Mouse (Mus musculus) small intestine, adult 2 months (tissue): ENCODE measurements around the gene Runx1. TPM values are rescaled to one million over a fixed set of nuclear protein-coding genes. Genes with fewer than 3 reads are reported as not detected.
A peak's percentile ranks its signal among the peaks of the same experiment; 100 is the strongest.

ENCODE experiments used
- H3K27ac ChIP-seq: fragments of 200-500 bp; 2 replicates; pipeline ENCODE4 v1.5.1; 2012; ENCODE audit warnings: low read depth, low read length, control low read depth, inconsistent platforms; ENCODE audit not compliant: insufficient read depth
- H3K27me3 ChIP-seq: fragments of 200-500 bp; 2 replicates; pipeline ENCODE4 v1.6.1; 2012; ENCODE audit warnings: mild to moderate bottlenecking, moderate library complexity, low read length, inconsistent platforms; ENCODE audit not compliant: control insufficient read depth, insufficient read depth
- H3K36me3 ChIP-seq: fragments of 200-500 bp; 2 replicates; pipeline ENCODE4 v1.6.1; 2012; ENCODE audit warnings: mild to moderate bottlenecking, low read length, control low read depth, inconsistent platforms; ENCODE audit not compliant: control insufficient read depth, insufficient read depth
- H3K4me1 ChIP-seq: fragments of 200-500 bp; 2 replicates; pipeline ENCODE4 v1.6.1; 2012; ENCODE audit warnings: low read length, inconsistent platforms, mixed read lengths; ENCODE audit not compliant: control insufficient read depth, insufficient read depth, insufficient read length
- H3K4me3 ChIP-seq: fragments of 200-500 bp; 2 replicates; pipeline ENCODE4 v1.5.1; 2012; ENCODE audit warnings: low read depth, mild to moderate bottlenecking, control low read depth, inconsistent platforms, low read length, moderate library complexity
- CTCF ChIP-seq: fragments of 200-500 bp; IDR thresholded peaks from 2 replicates; pipeline ENCODE4 v1.5.1; 2012; ENCODE audit warnings: low read depth, mild to moderate bottlenecking, control low read depth, inconsistent platforms, low read length, moderate library complexity, mixed read lengths; ENCODE audit not compliant: insufficient replicate concordance, insufficient read length; ENCODE audit errors: extremely low read depth
- POLR2A ChIP-seq: fragments of 200-500 bp; IDR thresholded peaks from 2 replicates; pipeline ENCODE4 v1.6.1; 2012; ENCODE audit warnings: low read depth, mild to moderate bottlenecking, control low read depth, inconsistent platforms, low read length, moderate library complexity
- WGBS: fragments of 180-500 bp; shearing (Covaris S2); methylation state at CpG from one replicate; pipeline ENCODE4 v1.1.7; 2018; 5-methylcytosine and 5-hydroxymethylcytosine counted together
- polyA plus RNA-seq: library from polyadenylated mRNA; depleted of rRNA; stranded (reverse); fragments of >200 nt; gene quantifications from 2 replicates; pipeline ENCODE4 v1.2.3, GENCODE M21; 2012

Runx1 gene
- polyA plus RNA-seq, 1 experiment, result 15.4 TPM

- H3K36me3 ChIP-seq, result no peaks in the 10 kb centered on the region
- peaks cover 4% of the 10 kb centered on the region; the same call in 1 of the 2 replicates for H3K4me1 ChIP-seq
- no peaks in the 10 kb centered on the region for H3K27me3 ChIP-seq
- TF ChIP-seq CTCF (no peak), POLR2A (no peak)
- WGBS, result 73% methylated on average over 5 of the region's 5 CpGs
- H3K27ac ChIP-seq, result no peak overlapping the region
- no peak overlapping the region for H3K4me3 ChIP-seq
Measured at GRCm38 (mm10) chr16:92656750-92657149, 169.2 kb downstream of the Runx1 start.

- TF ChIP-seq CTCF (no peak), POLR2A (no peak)
- H3K36me3 ChIP-seq, result no peaks in the 10 kb centered on the region
- no peaks in the 10 kb centered on the region; the same call in 1 of the 2 replicates for H3K4me1 ChIP-seq
- no peak overlapping the region for H3K27ac ChIP-seq
- H3K4me3 ChIP-seq, result no peak overlapping the region
- 63% methylated on average over 5 of the region's 5 CpGs for WGBS
- H3K27me3 ChIP-seq, result no peaks in the 10 kb centered on the region
Measured at GRCm38 (mm10) chr16:92654294-92654950, 171.5 kb downstream of the Runx1 start.

GRCm38 (mm10) chr16:92653816-92654215 lies 172.1 kb downstream of the Runx1 start:
- no peak overlapping the region for H3K4me3 ChIP-seq
- no peaks in the 10 kb centered on the region for H3K36me3 ChIP-seq
- H3K4me1 ChIP-seq, result no peaks in the 10 kb centered on the region; the same call in 1 of the 2 replicates
- no peak overlapping the region for H3K27ac ChIP-seq
- H3K27me3 ChIP-seq, result no peaks in the 10 kb centered on the region
- TF ChIP-seq POLR2A (no peak), CTCF (no peak)
- 25% methylated on average over 5 of the region's 5 CpGs for WGBS

GRCm38 (mm10) chr16:92651256-92651655 lies 174.7 kb downstream of the Runx1 start:
- WGBS, result 90% methylated on average over 3 of the region's 3 CpGs
- Histone ChIP-seq H3K27me3 (no peaks in the 10 kb centered on the region), H3K4me3 (no peak overlapping the region), H3K4me1 (no peaks in the 10 kb centered on the region; the same call in 1 of the 2 replicates), H3K36me3 (no peaks in the 10 kb centered on the region), H3K27ac (no peak overlapping the region)
- TF ChIP-seq CTCF (no peak), POLR2A (no peak)

GRCm38 (mm10) chr16:92646153-92646552 lies 179.8 kb downstream of the Runx1 start:
- no peak overlapping the region for H3K27ac ChIP-seq
- H3K4me1 ChIP-seq, result peaks cover 15% of the 10 kb centered on the region
- TF ChIP-seq CTCF (no peak), POLR2A (no peak)
- 82% methylated on average over 13 of the region's 13 CpGs for WGBS
- no peaks in the 10 kb centered on the region for H3K27me3 ChIP-seq
- H3K36me3 ChIP-seq, result no peaks in the 10 kb centered on the region
- no peak overlapping the region for H3K4me3 ChIP-seq

GRCm38 (mm10) chr16:92645423-92646115 lies 180.4 kb downstream of the Runx1 start:
- no peaks in the 10 kb centered on the region for H3K36me3 ChIP-seq
- H3K4me3 ChIP-seq, result no peak overlapping the region
- 19% methylated on average over 22 of the region's 22 CpGs for WGBS
- H3K27me3 ChIP-seq, result no peaks in the 10 kb centered on the region
- no peak overlapping the region; the same call in 1 of the 2 replicates for H3K27ac ChIP-seq
- no peak for TF ChIP-seq CTCF
- TF ChIP-seq POLR2A, result no peak
- peaks cover 15% of the 10 kb centered on the region for H3K4me1 ChIP-seq

- no peak overlapping the region for H3K27ac ChIP-seq
- 18% methylated on average over 15 of the region's 15 CpGs for WGBS
- H3K36me3 ChIP-seq, result no peaks in the 10 kb centered on the region
- 0 out of 2 replicates have a peak overlapping the region, but pooled peaks have one; percentile 2 for H3K4me3 ChIP-seq
- peaks cover 15% of the 10 kb centered on the region for H3K4me1 ChIP-seq
- TF ChIP-seq CTCF, result no peak
- no peak for TF ChIP-seq POLR2A
- H3K27me3 ChIP-seq, result no peaks in the 10 kb centered on the region
Measured at GRCm38 (mm10) chr16:92644718-92645422, 181.1 kb downstream of the Runx1 start.
